Mouse (Mus musculus) megakaryocyte, embryonic 14.5 days (primary cell): ENCODE measurements around the gene Ccdc78.

Experiments
- FLI1 ChIP-seq: IDR thresholded peaks from 2 replicates; pipeline ENCODE4 v1.6.1; 2012; ENCODE audit warnings: low read length, inconsistent platforms, mixed read lengths
- GATA1 ChIP-seq: IDR thresholded peaks from 3 replicates; pipeline ENCODE4 v1.6.1; 2012; ENCODE audit warnings: mixed read lengths, low read length, inconsistent platforms, borderline replicate concordance

DNA sequence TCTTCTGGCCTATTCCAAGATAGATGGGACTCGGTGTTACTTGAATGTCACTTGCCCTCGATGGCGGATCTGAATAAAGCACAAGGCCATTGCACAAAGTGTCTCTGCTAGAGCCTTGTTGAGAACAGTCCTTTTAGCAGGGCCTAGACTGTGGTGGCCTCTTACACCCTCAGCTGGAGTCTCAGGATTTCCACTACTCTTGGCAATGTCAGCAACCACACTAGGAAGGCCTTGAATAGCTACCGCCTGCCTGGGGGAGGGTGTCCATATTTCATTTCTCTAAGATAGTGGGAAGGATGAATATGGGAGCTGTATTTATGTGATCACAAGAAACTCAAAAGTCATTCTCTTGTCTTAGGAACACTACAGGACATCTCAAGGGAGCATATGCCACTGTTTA, 38.1 kb upstream of the Ccdc78 start:
- TF ChIP-seq GATA1 (no peak), FLI1 (no peak)
